Mouse (Mus musculus) megakaryocyte, adult 5-6 weeks (primary cell): ENCODE measurements around the gene Foxa3. TPM values are rescaled to one million over a fixed set of nuclear protein-coding genes. Genes with fewer than 3 reads are reported as not detected.
A peak's percentile ranks its signal among the peaks of the same experiment; 100 is the strongest.
"Not testable (repeated sequence)": the region's sequence is repeated elsewhere in the genome, so short reads cannot be mapped to it uniquely, and the experiment has no call there.

ENCODE experiments used
- ATAC-seq: 2 replicates; pipeline ENCODE4 v1.8.0; 2016; ENCODE audit warnings: mild to moderate bottlenecking, inconsistent platforms; ENCODE audit not compliant: poor library complexity, severe bottlenecking
- total RNA-seq, 2 experiments: library from RNA; stranded (forward) in 1 of 2; stranded (reverse) in 1 of 2; fragments of 153-499, 151-499 nt in 1 of 2; fragments of 221-1000, 200-1000 nt in 1 of 2; gene quantifications; 2 replicates each; pipeline versions ENCODE4 v1.2.3 to v1.2.4; 2015 to 2017

Foxa3 gene
- total RNA-seq (2015) (not detected in 2 replicates), total RNA-seq (2017) (not detected in 2 replicates)

DNA sequence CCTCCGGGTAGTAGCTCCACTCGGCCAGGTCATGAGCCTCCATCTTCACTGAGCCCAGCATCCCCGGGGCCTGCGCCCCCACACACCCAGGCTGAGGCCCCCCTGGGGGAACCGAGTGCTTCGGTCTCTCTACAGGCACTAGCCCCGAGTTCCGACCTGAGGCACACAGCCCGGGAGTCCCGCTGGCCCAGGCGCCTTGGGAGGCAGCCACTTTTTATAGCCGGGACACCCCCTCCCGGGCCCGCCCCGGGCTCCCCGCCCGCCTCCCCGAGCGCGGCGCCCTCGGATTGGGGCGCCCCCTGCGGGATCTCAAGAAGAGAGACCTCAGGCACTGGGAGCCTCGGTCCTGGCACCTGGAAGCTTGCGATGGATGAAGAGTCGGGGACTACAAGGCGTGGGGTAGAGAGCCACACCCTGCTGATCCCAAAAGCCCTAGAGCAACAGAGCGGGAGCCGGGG lies at the start of gene Foxa3:
TSS of gene Foxa3 (minus strand) at position 182 of the 458 bp plus-strand sequence.
- ATAC-seq, result peak; percentile 16; the same call in 1 of the 2 replicates

GRCm38 (mm10) chr7:19071024-19071423 lies 47.7 kb upstream of the Foxa3 start:
- ATAC-seq, result not testable (repeated sequence)

DNA sequence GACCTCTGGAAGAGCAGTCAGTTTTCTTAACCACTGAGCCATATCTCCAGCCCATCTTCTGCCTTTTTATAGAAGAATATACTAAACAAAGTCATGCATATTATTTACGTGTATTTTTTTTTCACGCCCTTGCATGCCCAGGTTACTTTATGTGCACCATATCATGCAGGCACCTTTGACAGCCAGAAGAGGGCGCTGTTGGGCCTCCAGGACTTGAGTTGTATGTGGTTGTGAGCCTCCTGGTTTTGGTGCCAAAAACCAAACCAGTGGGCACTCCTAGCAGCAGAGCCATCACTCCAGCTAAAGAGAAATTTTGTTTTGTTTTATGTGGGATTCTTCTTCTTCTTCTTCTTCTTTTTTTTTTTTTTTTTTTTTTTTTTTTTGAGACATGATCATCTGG lies 46.2 kb upstream of the Foxa3 start:
- ATAC-seq, result peak; percentile 43

GRCm38 (mm10) chr7:19068707-19069106 lies 45.4 kb upstream of the Foxa3 start:
- ATAC-seq, result peak; percentile 68; the same call in 1 of the 2 replicates

DNA sequence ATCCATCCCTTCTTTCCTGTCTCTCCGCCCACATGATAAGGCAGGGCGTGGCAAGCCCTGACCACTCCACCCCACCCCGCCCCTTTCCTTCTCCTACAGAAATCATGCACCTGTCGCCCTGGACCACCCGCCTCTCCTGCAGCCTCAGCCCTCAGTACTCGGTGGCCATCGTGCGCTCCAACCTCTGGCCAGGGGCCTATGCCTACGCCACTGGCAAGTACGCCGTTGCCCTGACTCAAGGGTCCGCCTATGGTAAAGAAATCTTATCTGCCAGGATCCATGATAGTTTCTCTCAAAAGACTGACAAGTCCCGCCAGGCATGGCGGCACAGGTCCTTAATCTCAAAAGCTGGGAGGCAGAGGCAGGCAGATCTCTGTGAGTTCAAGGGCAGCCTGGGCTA lies 44.6 kb upstream of the Foxa3 start:
- ATAC-seq, result no peak

GRCm38 (mm10) chr7:19067063-19067462 lies 43.7 kb upstream of the Foxa3 start:
- ATAC-seq, result no peak

GRCm38 (mm10) chr7:19065896-19066295 lies 42.6 kb upstream of the Foxa3 start:
- no peak for ATAC-seq

GRCm38 (mm10) chr7:19057405-19057804 lies 34.1 kb upstream of the Foxa3 start:
- ATAC-seq, result no peak

DNA sequence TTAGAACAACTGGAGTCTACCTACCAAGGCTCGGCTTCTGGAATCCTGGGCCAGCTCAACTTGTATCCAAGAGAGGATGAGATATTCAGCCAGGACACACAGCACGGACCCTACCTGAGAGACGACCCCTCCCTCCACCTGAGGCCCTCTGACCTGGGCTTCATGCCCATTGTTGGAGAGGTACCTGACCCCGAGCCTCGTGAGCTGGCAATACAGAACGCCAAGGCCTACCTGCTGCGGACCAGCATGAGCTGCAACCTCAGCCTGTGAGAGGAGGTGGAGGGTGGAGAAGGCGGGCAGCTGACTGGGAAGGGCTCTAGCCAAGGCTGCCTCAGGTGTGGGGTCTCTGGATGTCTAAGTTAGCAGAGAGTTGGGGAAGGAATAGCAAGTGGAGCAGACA lies 31.8 kb upstream of the Foxa3 start:
- no peak for ATAC-seq

DNA sequence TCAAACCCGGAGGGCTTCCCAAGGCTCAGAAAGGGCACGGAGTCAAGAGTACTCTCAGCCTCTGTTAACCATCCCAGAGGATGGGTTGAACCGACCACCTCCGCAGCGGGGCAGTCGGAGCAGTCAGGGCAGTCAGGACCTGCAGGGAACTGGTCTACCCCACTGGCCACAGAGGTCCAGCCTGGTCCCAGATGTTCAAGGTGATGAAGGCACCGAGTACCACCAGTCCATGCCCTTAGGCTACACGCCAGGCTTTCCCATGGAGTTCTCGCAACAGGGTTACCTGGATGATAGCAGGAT lies 31.4 kb upstream of the Foxa3 start:
- ATAC-seq, result no peak

DNA sequence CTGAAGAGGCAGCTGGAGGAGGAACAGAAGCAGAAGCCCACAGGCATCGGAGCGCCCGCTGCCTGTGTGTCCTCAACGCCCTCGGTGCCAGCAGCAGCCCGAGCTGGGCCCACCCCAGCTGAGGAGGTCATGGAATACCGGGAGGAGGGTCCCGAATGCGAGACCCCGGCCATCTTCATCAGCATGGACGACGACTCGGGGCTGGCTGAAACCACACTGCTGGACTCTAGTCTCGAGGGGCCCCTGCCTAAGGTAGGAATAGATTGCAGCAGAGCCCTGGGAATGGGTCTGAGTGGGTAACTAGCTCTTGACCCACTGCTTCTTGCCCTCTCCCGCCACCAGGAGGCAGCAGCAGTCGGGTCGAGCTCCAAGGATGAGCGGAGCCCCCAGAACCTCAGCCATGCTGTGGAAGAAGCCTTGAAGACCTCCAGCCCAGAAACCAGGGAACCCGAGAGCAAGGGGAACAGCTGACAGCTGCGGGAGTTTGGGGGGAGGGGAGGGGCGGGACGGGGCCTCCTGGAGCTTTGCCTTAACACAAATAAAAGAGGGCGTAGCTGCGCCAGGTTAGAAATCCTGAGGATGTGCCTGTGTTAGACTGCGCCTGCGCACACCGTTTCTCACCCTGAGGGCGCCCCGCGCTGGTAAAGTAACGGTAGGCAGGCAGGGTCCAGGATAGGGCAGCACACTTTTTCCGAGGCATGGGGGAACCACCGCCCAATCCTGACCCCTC lies 30.9 kb upstream of the Foxa3 start, which contains the start of gene Rsph6a:
TSS of gene Rsph6a (plus strand) at position 644 of the 730 bp plus-strand sequence.
- ATAC-seq, result no peak

DNA sequence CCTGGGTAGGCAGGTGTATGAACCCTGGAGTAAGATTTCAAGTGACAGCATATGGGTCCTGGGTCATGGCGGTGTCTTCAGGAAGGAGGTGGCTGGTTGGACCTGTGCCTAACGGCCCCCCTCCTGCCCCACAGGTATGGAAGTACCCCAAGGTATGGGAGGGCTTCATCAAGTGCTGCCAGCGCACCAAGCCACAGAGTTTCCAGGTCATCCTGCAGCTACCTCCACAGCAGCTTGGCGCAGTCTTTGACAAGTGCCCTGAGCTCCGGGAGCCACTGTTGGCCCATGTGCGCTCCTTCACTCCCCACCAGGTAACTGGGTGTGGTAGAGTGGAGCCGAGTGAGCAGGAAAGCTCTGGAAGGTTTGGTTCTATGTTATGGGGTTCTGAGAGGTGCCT lies 29.8 kb upstream of the Foxa3 start:
- ATAC-seq, result no peak

DNA sequence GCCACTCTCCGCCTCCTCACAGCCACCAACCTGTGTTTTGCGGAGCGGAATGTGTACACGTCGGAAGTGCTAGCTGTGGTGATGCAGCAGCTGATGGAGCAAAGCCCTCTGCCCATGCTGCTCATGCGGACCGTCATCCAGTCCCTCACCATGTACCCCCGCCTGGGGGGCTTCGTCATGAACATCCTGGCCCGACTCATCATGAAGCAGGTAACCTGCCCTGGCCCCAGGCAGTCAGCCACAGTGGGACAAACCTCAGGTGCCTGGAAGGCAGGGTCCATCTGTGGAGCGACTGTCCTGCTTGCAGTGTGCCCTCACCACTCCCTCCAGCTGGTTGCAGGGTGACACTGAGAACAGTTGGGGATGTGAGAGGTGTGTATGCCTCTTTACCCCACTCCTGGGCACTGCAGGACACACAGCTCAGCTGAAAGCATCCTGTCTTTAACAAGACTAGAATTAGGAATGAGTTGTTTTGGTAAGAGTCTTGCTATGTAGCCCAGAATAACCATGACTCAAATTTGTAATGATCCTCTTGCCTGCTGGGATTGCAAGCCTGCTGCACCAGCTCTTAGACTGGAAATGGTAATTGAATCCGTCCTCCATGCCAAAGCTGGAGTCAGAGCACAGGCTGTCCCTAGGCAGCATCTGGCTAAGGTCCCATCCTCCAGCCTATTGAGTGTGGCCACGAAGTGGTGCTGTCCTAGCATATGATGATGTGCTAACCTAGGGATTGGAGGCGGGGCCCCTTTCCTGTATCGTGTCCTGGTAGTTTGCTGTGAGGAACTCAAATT lies 29.2 kb upstream of the Foxa3 start:
- ATAC-seq, result no peak

GRCm38 (mm10) chr7:19051161-19051560 lies 27.8 kb upstream of the Foxa3 start:
- ATAC-seq, result no peak

DNA sequence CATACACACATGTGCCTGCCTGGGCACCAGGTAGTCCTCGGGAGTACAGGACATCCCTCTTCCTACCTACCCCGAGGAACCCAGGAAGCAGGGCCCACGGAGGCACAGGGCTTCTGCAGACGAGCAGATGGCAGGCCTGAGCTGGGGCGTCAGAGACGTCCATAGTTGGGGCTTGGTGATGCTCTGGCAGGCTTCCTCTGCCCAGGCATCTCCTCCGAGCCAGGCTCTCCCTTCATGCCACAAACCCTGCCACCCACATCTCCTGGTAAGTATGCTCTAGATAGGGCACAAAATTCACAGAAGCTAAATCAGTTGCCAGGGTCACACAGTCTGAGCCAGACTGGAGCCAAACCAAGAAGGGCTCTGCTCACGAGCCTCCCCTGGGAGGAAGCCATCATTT lies 26.8 kb upstream of the Foxa3 start:
- ATAC-seq, result no peak

DNA sequence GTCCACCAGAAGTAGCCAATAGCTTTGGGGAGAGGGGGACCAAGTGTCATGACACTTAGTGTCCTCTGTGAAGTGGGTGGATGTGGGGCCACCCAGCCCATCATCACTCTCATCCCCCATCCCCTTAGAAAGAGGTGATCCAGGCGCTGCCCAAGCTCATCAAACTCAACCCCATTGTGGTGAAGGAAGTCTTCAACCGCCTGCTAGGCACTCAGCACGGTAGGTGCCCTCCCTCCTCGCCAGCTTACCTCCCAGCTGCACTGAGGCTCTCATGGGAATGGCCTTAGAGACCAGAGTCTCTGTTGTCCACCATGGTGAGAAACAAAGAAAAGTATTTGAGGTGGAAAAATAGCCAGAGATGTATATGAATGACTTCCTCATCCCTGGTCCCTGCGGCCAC lies 25.9 kb upstream of the Foxa3 start:
- ATAC-seq, result no peak

DNA sequence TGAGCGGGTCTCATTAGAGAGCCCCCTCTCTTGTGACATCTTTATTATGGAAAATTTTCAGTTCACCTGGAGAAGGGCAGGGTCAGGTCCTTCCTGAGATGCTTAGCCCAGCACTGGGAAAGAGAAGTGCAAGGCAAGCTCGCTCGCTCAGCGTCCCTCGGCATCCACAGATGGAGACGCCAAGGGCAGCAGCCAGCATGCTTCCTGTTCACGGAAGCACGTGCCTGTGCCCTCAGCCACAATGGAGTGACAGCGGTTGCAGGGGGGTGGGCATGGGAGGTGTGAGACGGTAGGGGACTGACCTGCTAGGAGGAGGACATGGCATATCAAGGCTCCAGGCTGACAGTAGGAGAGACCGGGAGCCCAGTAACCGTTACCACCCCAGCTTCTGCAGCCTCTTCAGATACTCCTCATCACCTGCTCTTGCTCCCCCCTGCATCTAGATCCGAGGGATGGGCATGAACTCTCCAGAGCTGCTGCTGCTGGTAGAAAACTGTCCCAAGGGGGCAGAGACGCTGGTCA lies 24.7 kb upstream of the Foxa3 start:
- no peak for ATAC-seq

GRCm38 (mm10) chr7:19046286-19047069 lies 23.1 kb upstream of the Foxa3 start:
- no peak for ATAC-seq

- ATAC-seq, result no peak
Observed at GRCm38 (mm10) chr7:19044616-19045015, 21.3 kb upstream of the Foxa3 start.

- no peak for ATAC-seq
Observed at GRCm38 (mm10) chr7:19031641-19032040, 8.3 kb upstream of the Foxa3 start.

DNA sequence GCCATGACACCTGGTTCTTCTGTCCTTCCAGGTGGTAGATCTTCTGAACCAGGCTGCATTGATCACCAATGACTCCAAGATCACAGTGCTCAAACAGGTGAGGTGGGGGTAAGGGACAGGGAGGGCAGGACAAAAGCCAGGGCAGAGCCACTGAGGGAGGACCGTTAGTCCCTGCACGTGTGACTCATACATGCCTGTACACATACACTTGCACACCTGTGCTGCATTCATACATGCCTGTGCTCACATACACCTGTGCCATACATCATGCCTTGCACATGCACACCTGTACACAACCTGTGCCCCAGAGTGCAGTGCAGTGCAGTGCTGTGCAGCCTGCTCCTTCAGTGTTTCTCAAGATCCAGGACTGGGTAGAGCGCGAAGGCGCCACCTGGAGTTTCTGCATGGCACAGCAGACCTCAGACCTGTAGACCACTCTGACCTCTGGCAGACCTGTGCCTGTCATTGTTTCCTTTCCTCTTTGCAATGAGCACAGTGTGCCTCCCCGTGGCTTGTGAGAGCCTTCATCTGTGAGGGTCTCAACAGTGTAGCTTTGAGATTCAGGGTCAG lies 5.8 kb upstream of the Foxa3 start:
- peak; percentile 74 for ATAC-seq
